Mouse (Mus musculus): ENCODE results near the gene Kif24. TPM values are rescaled to one million over a fixed set of nuclear protein-coding genes. Genes with fewer than 3 reads are reported as not detected.

Kif24 gene
- total RNA-seq, 1 experiment from 2014 or later, result 3.3 TPM

GRCm38 (mm10) chr4:41438931-41439330 is 25.8 kb downstream of the Kif24 start:
- no peak for ATAC-seq (ENCODE audit: extremely low read depth, insufficient number of reproducible peaks, low FRiP score, poor library complexity, severe bottlenecking)

GRCm38 (mm10) chr4:41416966-41417365 is 47.7 kb downstream of the Kif24 start:
- ATAC-seq (ENCODE audit: extremely low read depth, insufficient number of reproducible peaks, low FRiP score, poor library complexity, severe bottlenecking), result no peak

- ATAC-seq (ENCODE audit: extremely low read depth, insufficient number of reproducible peaks, low FRiP score, poor library complexity, severe bottlenecking), result no peak
These were observed 55.3 kb downstream of the Kif24 start for GRCm38 (mm10) chr4:41409341-41409740.

DNA sequence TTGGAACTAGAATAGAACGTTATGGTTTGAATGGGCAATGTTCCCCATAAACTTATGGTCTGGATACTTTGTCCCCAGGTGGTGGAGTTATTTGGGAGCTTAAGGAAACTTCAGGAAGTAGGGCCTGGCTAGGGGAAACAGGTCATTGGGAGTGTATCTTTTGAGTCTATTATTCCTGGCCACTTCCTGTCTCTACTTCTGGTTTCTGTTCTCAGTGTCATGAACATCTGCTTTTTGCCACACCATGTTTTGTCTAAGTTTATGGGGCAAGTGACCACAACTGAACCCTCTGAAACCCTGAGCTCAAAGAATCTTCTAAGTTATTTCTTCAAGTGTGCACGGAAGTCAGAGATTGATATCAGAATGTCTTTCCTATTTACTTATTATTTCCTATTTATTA is 57.3 kb downstream of the Kif24 start:
- no peak for ATAC-seq (ENCODE audit: extremely low read depth, insufficient number of reproducible peaks, low FRiP score, poor library complexity, severe bottlenecking)

DNA sequence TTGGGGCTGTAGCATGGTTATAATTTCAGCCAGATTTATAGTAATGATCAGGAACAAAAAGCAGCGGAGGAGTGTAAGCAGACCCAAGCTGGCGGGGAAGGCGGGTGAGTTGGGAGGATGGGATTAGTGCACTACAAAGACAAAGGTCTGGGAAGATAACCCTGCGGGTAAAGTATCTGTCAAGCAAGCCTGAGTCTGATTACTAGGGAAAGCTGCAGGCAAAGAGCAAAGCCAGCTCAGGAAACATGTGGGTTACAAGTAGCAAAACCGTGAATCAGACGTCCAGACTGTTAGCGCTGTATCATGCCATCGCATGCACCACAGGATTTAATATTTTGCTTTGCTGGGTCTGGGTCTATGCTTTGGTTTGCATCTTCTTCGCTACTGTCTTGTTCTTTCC is 58.1 kb downstream of the Kif24 start:
- no peak for ATAC-seq (ENCODE audit: extremely low read depth, insufficient number of reproducible peaks, low FRiP score, poor library complexity, severe bottlenecking)

- no peak for ATAC-seq (ENCODE audit: extremely low read depth, insufficient number of reproducible peaks, low FRiP score, poor library complexity, severe bottlenecking)
These were observed 63.1 kb downstream of the Kif24 start for GRCm38 (mm10) chr4:41401573-41401972.

- no peak for ATAC-seq (ENCODE audit: extremely low read depth, insufficient number of reproducible peaks, low FRiP score, poor library complexity, severe bottlenecking)
These were observed 63.5 kb downstream of the Kif24 start for GRCm38 (mm10) chr4:41401167-41401566.

- no peak for ATAC-seq (ENCODE audit: extremely low read depth, insufficient number of reproducible peaks, low FRiP score, poor library complexity, severe bottlenecking)
These were observed 64.8 kb downstream of the Kif24 start for GRCm38 (mm10) chr4:41399904-41400303.

DNA sequence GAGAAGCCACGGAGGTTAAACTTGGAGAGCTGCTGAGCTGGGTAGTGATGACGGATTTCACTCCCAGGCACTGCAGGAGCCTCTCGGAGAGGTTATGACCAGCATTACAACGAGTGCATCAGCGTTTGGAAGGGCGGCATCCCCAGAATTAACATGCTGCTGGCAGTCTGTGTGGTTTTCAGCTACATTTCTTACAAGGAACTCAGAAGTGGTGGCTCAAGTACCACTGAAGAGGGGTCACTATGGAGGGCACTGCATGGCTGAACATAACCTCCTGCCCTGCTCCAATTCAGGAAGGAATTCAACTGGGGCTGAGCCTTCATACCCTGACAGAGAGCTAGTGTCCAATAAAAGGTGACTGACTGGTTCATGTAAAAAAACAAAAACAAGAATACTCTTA is 66.3 kb downstream of the Kif24 start:
- ATAC-seq (ENCODE audit: extremely low read depth, insufficient number of reproducible peaks, low FRiP score, poor library complexity, severe bottlenecking), result no peak

DNA sequence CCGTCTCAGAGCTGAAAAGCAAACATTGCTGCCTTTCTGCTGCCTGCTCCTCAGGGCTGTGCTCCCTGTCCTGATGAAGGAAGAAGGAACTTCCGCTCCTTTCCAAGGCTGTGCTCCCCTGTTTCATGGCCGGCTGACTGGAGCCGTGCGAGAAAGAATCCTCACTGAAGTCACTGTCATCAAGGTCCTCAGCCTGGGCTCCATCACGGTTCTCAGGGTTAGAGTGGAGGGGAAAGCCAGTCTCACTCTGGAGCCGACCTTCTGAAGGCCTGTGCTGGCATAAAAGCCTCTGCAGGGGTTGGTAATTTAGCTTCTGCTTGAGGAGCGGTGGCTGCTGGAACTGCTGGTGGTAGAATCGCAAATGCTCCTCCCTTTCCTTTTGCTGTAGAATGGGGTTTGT is 70.0 kb downstream of the Kif24 start:
- no peak for ATAC-seq (ENCODE audit: extremely low read depth, insufficient number of reproducible peaks, low FRiP score, poor library complexity, severe bottlenecking)

DNA sequence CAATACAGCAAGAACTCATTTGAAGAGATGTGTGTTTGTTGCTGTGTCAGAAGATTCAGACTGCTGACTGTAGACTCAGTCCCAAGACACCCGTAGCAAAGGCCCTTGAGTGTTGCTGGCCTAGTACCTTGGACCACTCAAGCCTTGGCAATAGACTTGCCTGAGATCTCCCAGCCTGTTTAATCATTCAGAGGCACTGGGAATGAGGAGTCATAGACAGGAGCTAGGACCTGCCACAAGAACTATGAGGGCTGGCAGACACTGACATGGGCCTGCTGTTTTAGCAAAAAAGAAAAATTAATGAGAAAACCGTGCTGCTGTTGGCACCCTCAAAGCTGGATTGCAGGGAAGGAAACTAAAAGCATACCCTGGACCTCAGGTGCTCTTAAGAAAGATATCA is 73.7 kb downstream of the Kif24 start:
- ATAC-seq (ENCODE audit: extremely low read depth, insufficient number of reproducible peaks, low FRiP score, poor library complexity, severe bottlenecking), result no peak

DNA sequence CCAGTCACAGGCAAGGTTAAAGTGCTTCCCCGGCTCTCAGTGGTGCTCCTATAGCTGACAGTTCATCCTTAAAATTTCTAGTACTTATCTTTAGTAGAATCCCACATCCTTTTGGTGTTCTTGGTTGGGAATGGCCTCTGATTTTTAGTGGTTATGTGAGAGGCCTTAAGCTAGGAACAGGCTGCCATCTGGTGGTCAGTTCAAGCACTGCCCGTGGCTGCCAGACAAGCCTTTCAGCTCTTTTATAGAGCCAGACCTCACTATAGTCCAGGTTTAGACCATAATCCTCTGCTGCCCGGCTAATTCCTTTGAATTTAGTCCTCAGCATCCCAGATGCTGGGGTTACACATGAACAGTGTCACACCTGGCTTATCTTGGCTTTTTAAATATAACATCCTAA is 74.6 kb downstream of the Kif24 start:
- peak; percentile 64 for ATAC-seq (ENCODE audit: extremely low read depth, insufficient number of reproducible peaks, low FRiP score, poor library complexity, severe bottlenecking)

GRCm38 (mm10) chr4:41389240-41389639 is 75.4 kb downstream of the Kif24 start:
- no peak for ATAC-seq (ENCODE audit: extremely low read depth, insufficient number of reproducible peaks, low FRiP score, poor library complexity, severe bottlenecking)

DNA sequence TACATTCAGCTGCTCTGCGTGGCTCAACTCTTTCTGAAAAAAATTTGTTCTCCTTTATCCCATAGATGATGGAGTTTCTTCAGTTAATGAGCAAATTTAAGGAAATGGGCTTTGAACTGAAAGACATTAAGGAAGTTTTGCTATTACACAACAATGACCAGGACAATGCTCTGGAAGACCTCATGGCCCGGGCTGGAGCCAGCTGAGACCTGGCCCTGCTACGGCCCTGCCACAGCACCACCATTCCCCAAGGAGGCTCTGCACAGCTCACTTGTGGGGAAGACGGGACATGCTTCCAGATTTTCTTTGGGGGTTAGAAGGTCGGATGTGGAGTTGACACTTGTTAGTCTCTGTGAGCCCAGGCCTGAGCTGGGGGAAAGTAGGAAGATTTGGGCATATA is 76.1 kb downstream of the Kif24 start:
- no peak for ATAC-seq (ENCODE audit: extremely low read depth, insufficient number of reproducible peaks, low FRiP score, poor library complexity, severe bottlenecking)

- no peak for ATAC-seq (ENCODE audit: extremely low read depth, insufficient number of reproducible peaks, low FRiP score, poor library complexity, severe bottlenecking)
These were observed 76.8 kb downstream of the Kif24 start for GRCm38 (mm10) chr4:41387755-41388469.

- ATAC-seq (ENCODE audit: extremely low read depth, insufficient number of reproducible peaks, low FRiP score, poor library complexity, severe bottlenecking), result no peak
These were observed 78.2 kb downstream of the Kif24 start for GRCm38 (mm10) chr4:41386412-41386975.

DNA sequence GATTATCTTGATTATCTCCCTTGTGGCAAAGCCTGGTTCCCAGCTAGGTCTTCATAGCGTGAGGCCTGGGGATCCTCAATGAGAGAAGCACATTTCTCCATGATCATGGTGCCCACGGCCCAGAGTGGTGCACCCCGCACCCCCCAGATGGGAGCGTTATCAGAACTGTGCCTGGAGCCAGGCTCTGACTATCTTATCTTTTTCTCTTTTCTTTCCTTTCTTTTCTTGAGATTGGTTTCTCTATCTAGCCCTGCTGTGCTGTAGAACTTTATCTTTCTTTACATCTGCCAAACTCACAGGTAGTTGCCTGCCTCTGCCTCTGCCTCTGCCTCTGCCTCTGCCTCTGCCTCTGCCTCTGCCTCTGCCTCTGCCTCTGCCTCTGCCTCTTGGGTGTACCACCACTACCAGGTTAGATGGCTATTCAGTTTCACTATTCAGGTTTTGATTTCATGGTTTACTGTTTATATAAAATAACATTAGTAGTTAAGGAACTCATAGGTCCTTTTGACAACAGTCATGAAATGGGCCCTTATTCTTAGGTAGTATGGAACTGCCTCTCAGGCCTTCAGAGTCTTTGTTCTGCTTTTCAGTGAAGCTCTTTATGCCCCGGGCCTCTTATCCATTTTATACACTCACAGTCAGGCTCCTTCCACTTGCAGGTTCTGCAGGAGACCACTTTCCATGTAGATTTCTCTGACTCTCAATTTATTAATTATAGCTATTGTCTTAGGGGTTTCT is 83.3 kb downstream of the Kif24 start:
- ATAC-seq (ENCODE audit: extremely low read depth, insufficient number of reproducible peaks, low FRiP score, poor library complexity, severe bottlenecking), result no peak

- ATAC-seq (ENCODE audit: extremely low read depth, insufficient number of reproducible peaks, low FRiP score, poor library complexity, severe bottlenecking), result peak; percentile 87
These were observed 87.1 kb downstream of the Kif24 start for GRCm38 (mm10) chr4:41377567-41377966.

DNA sequence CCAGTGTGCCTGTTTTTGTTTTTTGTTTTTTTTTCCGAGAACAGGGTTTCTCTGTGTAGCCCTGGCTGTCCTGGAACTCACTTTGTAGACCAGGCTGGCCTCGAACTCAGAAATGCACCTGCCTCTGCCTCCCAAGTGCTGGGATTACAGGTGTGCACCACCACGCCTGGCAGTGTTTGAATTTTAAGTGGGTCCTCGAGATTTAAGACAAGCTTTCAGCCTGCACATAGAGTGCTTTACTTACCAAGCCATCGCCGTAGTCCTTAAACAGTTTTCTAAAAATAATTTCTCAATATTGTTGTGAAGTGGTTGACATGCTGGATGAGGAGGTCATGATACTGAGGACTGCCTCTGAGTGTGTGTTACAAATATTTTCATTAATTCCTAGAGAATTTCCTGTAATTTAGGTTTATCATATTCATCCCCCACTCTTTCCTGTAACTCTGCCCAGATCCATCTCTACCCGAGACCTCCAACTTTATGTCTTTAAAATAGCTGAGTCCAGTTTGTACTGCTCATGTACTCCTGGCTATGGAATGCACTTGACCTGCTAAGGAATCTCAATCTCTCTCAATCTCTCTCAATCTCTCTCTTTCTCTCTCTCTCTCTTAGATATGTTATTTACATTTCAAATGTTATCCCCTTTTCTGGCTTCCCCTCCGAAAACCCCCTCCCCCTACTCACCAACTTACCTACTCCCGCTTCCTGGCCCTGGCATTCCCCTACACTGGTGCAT is 94.8 kb downstream of the Kif24 start:
- ATAC-seq (ENCODE audit: extremely low read depth, insufficient number of reproducible peaks, low FRiP score, poor library complexity, severe bottlenecking), result no peak

- peak; percentile 90 for ATAC-seq (ENCODE audit: extremely low read depth, insufficient number of reproducible peaks, low FRiP score, poor library complexity, severe bottlenecking)
These were observed 96.5 kb downstream of the Kif24 start for GRCm38 (mm10) chr4:41368198-41368597.
